Mouse (Mus musculus) v-Abl transformed pro-B cells (cell line): Measurements from ENCODE around the gene Sox4.

Experiments used
- in situ Hi-C, 2 experiments: fragments of 400-800 bp; cut with MboI; formaldehyde crosslinking; loops; one replicate each; pipeline ENCODE4 v1.15.1; 2025; ENCODE audit not compliant: unreplicated experiment in 2 of 2

Gene Sox4

DNA sequence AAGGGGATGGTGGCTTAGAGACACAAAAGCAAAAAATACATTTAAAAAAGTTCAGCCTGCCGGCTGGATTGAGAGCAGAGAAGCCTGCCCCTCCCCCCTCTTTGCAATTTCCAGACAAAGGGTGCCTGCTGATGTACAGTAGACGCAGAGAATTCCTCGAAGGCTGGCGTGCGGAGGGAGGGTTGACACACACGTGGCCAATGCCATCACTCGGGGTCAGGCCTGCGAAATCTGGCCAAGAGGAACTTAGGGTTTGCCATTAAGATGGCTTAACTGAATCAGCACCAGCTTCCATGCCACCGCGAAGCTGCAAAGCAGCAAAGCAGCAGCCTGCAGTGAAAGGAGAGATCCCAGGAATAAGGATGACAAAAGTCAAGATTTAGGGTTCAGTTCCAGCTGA is 5.0 kb downstream of the Sox4 start:
- in situ Hi-C loops = loop anchor here (5.0 to 10.0 kb wide), 4 partner anchors 191 to 604 kb away; no protein-coding TSS in a partner anchor

DNA sequence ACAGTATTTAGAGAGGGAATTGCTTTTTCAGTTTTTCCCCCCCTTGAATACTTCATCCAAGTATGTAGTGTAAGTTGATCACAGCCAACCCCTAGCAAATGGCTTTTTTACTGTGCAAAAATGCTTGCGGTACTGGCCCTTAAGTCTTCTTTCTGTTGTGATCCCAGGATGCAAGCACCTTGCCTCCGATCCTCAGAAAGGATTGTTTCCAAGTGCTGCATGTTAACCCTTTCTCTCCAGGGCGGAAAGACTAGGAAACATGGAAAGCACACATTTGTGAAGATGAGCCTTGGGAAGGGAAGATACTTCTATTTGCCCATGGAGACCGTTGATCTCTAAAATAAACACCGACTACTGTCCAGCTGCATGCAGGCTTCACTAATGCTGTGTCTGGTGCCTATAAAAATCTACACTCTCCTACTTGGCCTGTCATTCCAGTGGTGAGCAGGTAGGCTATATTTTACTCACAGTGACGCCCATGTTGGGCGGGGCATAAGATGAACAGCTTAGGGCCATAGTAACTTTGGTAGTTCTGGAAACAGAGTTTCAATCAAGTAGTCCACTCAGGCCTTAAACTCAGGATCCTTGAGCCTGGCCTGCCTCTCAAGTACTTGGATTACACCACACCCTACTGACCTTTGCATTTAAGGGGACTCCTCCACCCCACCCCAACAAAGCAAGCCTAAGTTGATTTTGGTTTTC is 5.6 kb downstream of the Sox4 start:
- in situ Hi-C loops = loop anchor here (5.0 to 10.0 kb wide), 4 partner anchors 191 to 603 kb away; no protein-coding TSS in a partner anchor

DNA sequence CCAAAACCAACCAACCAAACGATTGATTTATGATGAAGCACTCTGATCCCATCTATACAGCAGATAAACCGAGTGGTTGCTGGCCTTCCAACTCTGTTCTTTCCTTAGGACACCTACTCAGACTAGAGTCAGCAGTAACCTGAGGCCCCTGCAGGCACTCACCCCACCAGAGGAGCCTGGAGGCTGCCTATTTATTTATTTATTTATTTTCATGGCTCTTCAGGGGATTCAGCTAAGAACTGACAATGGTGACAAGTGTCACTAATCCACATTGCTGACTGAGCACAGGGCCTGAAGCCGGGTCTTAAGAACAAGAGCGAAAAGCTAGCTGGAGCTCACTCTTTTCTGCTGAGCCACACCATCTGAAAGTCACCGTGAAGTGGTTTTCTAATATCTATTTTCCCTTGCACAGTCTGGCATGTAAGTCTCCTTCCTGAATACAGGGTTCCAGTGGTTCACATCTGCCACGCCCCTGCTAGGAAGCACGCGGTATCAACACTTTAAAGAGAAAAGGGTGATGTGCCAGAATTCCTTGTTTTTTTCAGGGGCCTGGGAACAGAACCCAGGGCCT is 6.9 kb downstream of the Sox4 start:
- in situ Hi-C loops = loop anchor here (5.0 to 10.0 kb wide), 4 partner anchors 189 to 602 kb away; no protein-coding TSS in a partner anchor

DNA sequence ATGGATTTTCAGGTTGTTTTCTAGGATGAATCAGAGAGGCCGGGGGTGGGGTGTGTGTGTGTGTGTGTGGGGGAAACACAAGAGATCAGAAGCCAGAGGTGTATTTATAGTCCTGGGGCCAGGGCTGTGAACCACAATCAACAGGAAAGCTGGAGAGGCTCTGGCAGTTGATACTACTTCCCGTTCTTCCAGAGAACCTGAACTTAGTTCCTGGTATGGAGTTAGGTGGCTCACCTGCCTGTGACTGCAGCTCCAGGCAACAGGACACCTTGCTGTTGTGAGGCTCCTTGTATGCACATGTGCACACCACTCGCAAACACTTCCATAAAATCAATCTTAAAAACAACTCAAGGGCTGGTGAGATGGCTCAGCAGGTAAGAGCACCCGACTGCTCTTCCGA is 7.8 kb downstream of the Sox4 start:
- in situ Hi-C loops = loop anchor here (5.0 to 10.0 kb wide), 4 partner anchors 188 to 601 kb away; no protein-coding TSS in a partner anchor

DNA sequence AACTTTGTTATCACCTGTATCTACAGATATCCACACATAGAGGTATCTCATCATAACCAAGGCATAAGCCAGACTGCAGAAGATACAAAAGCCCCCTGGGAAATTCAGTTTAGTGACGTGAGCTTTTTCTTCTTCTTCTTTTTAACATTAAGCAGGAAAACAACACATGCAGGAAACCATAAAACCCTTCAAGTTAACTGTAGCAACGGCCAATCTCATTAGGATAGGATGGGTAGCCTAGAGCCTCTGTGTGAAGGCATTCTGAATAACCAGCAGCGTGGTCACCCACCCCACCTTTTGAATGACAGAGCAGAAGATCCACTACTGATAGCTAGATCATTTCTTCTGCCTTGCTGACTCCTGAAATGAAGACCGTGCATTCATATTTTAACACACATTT is 10.6 kb downstream of the Sox4 start:
- in situ Hi-C loops = loop anchor here (5.0 to 10.0 kb wide), 4 partner anchors 188 to 598 kb away; no protein-coding TSS in a partner anchor

DNA sequence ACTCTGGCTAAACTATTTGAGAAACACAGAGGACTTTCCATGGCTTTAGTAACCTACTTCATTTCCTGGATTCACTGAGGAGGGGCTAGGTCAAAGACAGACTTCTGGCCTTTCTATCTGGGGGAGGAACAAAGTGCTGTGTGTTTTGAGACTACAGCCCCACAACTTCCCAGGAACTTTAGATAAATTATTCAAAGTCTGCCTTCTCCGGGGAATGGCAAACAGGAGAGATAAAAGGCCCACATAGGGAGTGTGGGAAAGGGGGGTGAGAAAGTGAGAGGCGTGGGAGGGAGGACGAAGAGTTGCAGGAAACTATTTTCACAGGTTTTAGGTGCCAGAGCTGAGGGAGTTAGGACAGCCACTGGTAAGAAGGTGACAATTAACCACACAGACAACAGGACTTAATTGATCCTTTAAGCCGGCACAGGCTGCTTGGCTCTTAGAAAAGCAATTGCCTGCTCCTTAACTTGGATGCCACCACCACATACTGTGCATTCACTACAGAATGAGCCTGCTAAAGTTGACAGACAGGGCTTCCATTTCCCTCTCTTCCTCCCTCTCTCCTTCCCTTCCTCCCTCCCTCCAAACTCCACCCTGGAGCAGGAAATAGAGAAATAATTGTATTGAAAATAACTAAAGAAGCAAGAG is 11.4 kb downstream of the Sox4 start:
- in situ Hi-C loops = loop anchor here (5.0 to 10.0 kb wide), 4 partner anchors 187 to 597 kb away; no protein-coding TSS in a partner anchor

DNA sequence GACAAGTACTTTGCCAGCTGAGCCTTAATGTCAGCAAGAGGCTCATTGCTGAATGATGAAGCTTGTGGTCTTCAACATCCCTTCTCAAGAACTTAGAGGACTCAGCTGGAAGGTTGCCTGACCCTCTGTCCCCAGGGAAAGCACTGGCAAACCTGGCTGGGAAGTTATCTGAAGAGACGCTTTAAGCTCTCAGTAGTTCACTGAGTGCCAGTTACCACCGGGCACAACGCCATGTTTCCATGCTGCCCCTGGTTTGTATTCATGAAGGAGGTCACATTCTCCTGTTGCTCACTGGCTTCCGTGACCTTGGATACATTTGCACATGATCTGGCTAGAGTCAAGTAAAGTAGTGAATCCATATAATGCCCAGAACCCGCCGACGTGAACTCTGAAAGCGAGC is 20.1 kb downstream of the Sox4 start:
- in situ Hi-C loops = no loop called here

DNA sequence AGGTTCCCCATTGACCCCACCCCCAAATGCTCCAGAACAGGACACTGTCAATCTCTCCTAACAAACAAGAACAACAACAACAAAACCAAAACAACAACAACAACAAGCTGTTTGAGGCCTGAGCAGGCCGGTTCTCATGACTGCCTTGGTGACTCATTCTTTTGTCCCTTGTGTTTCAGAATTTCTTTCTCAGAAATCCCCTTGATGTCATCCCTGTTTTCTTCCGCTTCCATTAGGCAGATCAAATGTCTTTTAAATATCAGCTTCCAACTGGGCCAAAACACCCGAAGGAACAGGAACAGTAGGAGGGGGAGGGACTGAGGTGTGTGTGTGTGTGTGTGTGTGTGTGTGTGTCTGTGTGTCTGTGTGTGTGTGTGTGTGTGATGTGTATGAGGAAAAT is 21.7 kb downstream of the Sox4 start:
- in situ Hi-C loops = no loop called here

DNA sequence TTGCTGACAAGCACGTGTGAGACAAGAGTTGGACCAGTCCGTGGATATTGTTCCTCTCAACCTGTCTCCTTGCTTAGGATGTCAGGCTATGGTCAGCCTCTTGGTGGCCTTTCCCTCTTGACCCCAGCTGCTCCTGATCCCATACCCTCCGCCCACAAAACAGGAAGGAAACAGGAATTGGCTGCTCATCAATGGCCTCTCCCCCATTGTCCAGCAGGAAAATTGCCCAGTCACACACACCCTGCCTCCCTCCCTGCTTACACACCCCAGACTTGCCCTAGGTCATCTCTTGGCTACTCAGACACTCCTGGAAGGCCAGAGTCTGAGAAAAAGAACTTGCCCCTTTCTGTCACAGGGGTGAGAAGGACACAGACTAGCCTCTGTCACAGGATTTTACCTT is 22.2 kb downstream of the Sox4 start:
- in situ Hi-C loops = no loop called here

DNA sequence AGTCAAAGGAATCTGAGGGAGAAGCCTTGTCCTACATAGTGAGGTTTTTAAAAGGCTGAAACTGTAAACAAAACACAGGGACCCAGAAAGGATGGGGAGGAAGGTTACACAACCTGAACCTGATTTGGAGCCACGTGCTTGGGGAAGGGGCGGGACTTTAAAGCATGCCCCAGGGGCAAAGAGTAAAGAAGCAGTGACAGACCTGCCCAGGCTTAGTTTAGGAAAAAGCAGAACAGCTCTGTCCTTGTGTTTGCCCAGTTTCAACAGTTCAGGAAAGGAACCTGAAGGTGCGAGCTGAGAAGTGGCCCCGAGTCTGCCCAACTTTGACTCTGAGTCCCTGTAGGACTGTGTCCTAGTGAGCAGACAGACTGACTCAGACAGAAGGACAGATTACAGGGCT is 23.1 kb downstream of the Sox4 start:
- in situ Hi-C loops = no loop called here

DNA sequence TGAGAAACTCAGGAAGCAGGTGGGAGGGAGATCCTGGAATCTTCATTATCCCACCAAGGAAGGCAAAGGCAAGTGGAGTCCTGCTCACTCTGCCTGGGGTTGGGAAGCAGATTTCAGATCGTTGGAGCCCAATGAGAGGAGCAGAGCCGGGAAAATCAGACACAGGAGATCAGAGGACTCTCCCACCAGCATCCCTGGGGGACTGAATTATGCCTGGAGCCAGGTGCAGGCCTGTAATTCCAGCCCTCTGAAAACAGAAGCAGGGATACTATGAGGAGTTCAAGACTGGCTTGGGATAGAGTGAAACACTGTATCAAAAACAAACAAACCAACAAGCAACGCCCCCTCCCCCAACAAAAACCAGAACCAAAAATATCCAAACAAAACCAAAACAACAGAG is 23.6 kb downstream of the Sox4 start:
- in situ Hi-C loops = no loop called here

DNA sequence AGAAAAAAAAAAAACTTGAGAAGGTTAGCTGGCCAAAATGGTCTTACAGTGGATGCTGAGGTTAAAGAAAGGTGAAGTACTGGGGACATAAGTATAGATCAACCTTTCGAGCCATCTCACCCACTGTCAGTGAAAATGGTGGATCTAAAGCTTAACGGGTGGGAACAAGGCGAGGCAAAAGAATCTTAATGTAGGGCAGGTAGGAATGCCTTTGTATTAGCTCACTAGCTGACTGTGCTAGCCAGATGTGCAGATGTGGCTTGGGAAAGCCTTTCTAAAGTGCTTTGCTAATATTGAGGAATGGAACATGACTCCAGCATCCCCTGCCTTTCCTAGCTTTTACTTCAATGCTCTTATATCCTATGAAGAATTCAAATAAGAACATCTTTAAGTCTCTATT is 30.4 kb downstream of the Sox4 start:
- in situ Hi-C loops = no loop called here

DNA sequence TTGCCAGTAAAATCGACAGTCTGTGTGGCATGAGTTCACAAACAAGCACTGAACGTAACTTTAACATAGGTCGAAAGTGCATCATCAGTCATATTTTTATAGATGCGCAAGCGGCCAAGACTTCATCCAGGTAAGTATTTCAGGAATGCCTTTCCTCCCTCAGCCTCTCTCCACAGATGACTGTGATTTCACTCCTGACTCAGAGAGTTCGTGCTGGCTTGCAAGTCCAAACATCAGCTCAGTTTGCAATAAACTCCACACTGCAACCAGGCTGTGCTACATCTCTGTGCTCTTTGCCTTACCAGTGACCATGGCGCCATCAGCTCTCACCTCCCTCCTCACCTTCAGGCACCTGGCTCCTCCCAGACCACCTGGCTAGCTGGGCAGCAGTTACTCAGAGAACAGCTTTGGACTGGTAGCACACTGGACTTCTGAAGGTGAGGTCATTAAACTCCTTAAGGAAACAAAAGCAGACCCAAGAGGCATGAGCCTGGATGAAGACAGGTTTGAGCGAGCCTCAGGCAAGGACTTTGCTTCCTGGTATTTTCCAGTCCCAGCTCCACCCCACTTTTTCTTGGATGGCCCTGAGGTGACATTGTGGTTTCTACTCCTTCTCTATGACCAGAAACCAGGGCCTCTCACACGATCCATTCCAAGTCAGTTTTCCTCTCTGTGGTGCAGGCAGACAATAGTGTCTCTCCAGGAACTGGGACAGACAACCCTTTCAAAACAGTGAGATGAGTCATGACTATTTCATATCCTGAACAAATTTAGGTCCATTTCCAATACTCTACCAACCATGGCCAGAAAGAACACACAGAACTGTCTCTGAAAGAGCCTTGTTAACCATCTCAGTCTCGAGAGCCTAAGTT is 35.9 kb downstream of the Sox4 start:
- in situ Hi-C loops = no loop called here

DNA sequence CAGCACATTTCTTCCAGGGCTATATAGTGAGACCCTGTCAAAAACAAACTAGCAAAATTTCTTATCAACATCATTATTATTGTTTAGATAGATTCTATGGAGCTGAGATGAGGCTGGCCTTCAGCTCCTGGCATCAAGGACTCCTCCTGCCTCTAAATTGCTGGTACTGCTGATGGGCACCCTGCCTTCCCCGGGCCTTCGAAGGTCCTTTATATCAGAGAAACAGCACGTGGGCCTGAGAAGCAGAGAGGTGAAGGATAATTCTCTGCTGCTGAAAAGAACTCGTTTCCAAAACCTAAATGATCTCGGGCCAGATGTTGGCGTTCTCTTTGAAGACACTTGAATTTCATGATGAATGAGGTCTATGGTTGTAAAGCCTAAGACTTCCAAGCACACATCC is 39.9 kb downstream of the Sox4 start:
- in situ Hi-C loops = no loop called here

DNA sequence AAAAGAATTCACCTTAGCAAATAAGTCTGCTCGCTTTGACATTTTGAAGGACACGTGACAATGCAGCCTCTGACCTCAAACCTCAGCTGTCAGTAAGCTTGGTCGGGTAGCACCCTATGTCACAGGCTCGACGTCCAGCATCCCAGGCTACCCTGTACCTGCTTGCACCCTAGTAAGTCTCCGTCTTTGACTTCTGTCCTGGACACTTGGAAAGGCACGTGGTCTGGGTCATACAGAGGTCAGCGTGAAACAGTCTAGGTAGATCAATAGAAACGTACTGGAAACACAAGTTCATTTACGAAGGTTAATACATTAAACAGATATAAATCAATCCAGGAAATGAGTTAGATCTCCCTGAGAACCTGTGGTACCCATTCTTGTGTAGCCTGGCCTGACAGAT is 46.5 kb downstream of the Sox4 start:
- in situ Hi-C loops = no loop called here
